Mouse (Mus musculus) E14TG2a.4 (cell line): Measurements from ENCODE around the gene Dll3.

Experiments used
- CTCF ChIP-seq: conservative IDR thresholded peaks from 2 replicates; pipeline ENCODE4 v1.5.1; 2014; ENCODE audit warnings: low read length
- POU5F1 ChIP-seq: IDR thresholded peaks from 2 replicates; pipeline ENCODE4 v1.6.1; 2014; ENCODE audit warnings: low read length, borderline replicate concordance

DNA sequence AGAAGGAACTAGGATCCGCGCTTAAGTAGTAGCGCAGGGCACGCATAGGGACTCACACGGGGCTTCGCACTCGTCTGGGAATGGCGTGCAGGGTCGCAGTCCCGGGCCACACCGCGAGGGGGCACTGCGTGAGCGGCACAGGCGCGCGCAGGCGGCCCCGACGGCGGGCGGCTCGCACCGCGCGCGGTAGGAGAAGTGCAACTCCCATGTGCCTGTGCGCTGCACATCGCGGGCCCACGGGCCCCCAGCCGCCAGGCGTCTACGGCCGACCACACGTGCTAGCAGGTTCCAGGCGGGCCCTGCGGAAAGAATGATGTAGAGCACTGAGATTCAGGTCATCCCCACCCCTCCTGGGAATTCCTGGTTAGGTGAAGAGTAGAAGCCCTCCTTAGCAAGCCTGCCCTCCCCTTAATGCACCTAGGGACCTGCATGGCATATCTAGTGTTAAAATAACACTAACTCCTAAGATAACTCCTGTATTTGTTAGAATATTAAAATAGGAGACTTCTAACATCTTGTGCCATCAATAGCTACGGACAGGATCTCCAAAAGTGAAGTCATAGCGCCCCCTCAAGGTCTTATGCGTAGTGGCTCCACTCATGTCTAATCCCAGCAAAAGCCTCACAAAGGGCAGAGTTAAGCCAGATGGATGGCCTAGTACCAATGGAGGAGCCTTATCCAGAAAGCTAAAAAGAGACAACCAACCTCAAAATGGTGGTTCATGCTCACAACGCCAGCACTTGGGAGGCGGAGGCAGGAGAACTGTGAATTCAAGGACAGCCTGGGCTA is 3.0 kb downstream of the Dll3 start:
- TF ChIP-seq CTCF = peak; percentile 84
- no peak for TF ChIP-seq POU5F1
